Mouse (Mus musculus): Measurements from ENCODE around the gene Tnrc6a.
A peak's percentile ranks its signal among the peaks of the same experiment; 100 is the strongest.

Tnrc6a gene

DNA sequence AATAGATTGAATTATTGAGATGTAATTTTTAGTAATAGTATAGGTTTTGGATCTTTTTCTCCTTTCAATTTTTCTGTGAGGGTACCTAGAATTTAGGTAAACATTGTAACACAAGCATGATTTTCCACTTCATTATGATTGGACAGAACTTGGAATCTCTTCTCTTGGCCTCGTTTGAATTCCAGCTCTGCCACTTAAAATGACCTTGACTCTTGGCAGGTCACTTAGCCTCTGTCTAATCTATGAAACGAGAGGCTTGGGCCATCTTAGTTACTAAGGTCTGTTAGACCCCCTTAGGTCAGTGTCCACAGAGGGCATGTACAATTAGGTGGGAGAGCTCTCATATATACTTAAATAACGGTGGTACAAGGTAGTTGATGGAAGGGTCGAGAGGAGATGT is 2.4 kb downstream of the Tnrc6a start:
- no peak for DNase-seq

DNA sequence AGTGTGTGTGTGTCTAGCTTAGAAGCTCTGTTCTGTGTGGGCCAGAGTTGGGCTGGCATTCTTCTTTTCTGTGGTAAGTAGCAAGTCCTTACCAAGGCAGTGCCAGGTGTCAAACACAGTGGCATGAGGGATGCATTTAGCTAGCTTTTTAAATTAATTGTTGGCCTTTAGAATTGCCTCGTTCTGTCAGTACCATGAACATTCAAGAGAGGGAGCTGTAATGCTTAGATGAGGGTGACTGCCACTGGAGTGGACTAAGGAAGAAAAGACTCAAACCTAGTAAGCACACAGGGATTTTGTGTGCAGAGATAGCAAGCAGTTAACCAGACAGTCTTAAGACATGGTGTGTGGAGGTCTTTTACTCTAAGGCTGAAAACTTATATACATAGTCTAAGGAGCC is 3.6 kb downstream of the Tnrc6a start:
- DNase-seq, result no peak

DNA sequence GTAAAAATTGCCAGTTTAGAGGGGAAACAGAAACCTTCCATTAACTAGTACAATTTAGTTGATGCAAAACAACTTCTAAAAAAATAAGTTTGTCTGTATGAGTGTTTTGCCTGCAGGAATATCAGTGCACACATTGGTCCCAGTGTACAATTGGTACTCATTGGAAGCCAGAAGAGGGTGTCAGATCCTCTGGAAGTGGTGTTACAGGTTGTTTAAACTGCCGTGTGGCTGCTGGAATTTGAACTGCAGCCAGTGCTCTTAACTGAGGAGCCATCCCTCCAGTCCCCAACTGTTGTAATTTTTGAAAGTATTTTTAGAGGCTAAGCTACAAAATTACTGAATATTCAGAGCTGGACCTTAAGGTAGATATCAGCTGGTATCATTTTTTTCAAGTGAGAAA is 4.3 kb downstream of the Tnrc6a start:
- DNase-seq, result no peak

DNA sequence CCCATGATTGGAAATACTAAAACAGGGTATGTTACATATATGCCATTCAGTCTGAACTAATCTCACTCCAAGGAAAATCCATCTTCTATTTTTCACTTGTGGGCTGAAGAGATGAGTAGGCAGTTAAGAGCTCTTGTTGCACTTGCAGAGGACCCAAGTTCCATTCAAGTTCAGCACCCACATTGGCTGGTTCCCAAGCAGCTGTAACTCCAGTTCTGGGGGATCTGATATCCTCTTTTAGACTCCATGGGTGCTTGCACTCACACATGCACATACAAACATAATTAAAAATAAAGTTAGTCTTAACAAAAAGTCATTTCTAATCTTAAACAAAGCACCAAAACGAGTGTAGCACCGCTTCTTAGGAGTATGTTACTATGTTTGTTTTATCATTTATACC is 5.4 kb downstream of the Tnrc6a start:
- no peak for DNase-seq

DNA sequence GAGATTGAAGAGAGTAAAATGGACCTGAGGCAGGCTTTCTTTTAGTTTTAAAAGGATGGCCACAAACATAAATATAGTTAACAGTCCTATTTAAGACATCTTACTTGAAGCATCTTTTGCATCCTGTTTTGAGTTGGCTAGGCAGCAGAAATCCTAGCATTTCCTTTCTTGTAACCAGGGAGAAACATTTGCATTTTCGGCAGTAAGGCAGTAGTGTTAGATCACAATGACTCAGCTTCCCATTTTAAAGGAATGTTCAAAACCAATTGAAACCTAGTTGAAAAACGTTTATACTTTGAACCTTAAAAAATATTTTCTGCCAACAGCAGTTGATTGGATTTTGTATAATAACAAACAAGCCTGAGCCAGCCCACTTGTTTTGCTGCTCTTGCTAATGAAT is 6.5 kb downstream of the Tnrc6a start:
- no peak for DNase-seq

DNA sequence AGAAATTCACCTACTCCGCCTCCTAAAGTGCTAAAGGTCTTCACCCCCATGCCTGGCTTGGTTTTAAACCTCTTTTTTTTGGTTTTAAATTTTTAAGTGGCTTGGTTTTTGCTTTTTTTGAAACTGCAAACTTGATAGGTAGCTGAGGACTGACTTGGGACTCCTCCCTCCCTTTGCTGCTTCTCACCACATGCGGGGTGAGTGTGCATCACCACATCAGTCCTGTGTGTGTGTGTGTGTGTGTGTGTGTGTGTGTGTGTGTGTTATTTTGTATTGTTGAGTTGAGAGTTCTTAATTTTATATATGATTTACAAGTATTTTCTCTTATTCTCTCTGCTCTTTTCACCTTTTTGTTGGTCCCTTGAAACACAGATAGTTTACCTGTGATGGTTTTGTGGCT is 8.7 kb downstream of the Tnrc6a start:
- DNase-seq, result no peak

DNA sequence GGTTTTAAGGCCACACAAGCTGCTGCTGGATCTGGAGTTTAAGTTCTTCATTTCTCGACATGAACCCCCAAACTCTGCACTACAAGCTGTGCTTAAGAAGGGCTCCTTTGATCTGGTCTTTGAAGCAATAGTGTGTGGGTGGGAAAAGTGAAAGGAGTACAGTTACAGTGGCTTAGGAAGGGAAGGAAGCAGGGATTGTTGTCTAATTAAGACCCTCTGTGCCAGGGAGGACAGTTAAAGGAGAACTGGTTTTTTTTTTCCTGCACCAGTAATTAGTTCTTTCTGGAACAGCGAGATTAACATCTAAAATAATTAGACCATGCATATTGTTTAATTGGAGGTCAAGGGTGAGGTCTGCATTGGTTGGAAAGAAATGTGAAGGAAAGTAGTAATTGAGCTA is 11.2 kb downstream of the Tnrc6a start:
- no peak for DNase-seq

DNA sequence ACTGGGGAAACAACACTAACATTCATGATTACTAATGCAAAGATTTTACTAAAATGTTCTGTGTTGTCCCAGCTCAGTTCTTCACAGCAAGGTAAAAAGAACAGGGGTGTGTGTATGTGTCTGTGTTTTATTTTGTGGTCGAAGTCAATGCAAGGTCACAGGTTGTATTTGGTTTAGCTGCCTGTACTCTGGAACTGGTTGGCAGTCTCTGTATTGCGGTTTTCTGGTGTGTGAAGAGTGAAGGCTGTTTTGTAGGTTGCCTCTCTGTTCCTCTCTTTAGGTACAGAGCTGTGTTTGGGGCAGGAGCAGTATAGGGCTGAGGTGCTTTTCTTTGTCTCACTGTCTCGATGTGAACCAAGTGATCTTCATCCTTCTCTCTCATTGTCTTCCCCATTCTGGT is 12.0 kb downstream of the Tnrc6a start:
- no peak for DNase-seq

DNA sequence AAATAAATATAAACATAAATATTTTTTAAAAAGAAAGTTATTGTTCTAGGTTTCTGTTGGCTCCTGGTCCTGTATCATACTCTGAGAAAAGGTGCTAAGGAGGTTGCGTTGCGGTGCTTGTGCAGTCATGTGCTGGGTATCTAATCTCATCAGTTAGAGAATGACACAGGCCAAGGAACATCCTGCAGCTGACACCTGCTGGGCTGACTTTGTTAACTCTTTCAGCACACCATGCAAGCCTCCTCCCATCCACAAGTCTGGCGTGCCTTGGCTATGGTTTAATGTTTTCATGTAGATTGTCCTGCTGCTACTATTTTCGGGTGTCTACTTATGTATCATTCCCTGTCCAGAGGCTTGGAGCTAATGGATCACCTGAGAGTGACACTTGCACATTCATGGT is 14.3 kb downstream of the Tnrc6a start:
- DNase-seq, result no peak

DNA sequence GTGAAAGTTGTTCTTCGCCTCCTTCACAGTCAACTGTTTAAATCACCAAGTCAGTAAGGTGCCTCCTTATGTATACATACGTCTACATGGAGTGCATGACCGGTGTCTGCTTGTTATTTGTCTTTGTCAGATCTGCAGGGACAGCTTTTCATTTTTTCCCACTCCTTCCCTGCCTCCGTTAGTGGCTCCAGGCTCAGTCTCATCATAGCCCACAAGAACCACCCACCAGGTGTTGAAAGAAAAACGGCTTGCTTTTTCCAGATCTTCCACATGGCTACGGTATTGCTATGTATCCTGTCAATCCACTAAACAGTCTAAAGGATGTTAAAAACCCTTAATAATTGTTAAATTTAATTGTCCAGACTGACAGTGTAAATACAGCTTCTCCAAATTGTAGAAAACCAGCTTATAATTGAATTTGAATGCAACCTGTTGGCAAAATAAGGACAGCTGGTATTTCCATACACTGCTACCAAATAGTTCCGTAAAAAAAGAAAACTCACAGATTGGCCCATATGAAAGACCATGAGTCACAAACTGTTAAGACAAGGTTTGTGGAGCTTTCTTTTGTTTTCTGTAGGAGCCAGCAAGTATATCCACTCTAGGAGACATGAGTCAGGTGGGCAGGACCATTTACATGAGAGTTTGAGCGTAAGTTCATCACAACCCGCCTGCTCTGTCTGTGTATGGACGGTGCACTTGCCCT is 22.6 kb downstream of the Tnrc6a start:
- peak; percentile 14 for DNase-seq

DNA sequence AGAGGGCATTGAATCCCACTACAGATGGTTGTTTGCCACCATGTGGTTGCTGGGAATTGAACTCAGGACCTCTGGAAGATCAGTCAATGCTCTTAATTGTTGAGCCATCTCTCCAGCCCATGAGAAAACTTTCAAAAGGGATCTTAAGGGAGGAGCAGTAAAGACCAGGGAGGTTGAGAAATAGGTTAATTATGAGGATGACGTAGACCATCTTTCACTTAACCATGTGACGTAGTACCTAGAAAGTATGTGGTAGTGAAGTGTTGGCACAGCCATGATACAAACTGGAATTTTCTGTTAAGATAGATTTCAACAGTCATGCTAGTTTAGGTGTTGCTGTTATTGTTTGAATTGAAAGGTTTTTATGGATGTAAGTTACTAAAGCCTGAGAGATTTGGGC is 24.1 kb downstream of the Tnrc6a start:
- DNase-seq, result no peak

DNA sequence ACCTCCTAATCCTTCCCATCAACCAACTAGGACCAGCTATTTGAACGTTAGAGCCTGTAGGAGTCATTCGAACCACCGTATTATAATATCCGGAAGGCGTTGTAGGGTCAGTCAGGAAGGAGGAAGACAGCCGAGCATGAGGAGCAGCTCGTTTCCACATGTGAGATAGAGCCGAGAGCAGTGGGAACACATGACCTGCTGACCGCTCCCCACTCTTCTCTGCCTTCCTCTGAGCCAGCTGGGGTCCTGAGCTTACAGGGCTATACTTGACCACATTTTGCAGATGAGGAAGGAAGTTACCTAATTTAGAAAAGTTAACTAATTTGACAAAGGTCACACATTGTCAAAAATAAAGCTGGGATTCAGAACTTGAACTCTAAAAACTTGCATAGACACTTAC is 25.2 kb downstream of the Tnrc6a start:
- DNase-seq, result no peak

DNA sequence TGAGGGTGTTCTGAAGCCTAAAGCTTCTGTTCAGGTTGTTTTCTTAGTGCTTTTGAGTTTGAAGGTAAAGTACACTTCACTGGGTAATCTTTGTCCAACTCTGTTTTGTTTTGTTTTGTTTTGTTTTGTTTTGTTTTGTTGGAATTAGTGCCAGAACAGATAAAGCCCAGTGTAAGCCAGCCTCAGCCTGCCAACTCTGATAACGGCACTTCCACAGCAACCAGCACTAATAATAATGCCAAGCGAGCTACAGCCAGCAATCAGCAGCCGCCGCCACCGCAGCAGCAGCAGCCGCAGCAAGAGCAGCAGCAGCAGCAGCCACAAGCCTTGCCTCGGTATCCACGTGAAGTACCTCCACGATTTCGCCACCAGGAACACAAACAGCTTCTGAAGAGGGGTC is 38.7 kb downstream of the Tnrc6a start:
- DNase-seq, result no peak

DNA sequence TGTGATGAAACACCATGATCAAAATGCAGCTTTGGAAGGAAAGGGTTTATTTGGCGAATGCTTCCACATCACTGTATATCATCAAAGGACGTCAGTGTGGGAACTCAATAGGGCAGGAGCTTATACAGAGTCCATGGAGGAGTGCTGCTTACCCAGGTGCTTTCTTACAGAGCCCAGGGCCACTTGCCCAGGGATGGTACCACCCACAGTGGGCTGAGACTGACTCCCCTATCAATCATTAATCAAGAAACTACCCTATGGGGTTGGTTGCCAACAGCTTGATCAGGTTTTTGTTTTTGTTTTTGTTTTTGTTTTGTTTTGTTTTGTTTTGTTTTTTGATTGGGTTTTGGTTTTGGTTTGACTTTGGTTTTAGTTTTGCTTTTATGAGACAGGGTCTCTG is 43.8 kb downstream of the Tnrc6a start:
- no peak for DNase-seq

DNA sequence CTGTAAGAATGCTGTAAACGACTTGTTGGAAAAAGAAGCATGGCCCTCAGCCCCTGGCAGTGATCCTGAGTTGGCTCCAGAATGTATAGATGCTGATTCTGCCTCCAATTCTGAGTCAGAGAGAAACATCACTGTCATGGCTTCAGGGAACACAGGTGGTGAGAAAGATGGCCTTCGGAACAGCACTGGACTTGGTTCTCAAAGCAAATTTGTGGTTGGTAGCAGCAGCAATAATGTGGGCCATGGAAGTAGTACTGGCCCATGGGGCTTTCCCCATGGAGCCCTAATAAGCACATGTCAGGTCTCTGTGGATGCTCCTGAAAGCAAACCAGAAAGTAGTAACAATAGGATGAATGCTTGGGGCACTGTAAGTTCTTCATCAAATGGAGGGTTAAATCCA is 45.9 kb downstream of the Tnrc6a start:
- DNase-seq, result no peak

DNA sequence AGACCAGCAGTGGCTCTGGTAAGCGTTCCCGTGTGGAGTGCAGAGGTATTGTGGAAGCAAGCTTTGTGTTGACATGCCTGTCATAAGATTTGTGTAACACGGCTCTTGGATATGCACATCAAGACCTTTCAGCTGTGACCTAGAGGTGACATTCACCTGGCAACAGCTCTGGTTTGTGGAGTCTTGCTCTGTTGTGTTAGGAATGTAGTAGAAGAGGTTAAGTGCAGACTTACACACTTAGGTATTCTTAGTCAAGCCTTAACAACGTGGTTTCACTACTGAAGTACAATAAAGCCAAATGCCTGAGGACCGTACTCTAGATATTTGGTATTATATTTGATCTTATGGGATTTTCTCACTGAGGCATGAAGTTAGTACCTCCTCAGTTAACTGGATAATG is 48.4 kb downstream of the Tnrc6a start:
- DNase-seq, result no peak

DNA sequence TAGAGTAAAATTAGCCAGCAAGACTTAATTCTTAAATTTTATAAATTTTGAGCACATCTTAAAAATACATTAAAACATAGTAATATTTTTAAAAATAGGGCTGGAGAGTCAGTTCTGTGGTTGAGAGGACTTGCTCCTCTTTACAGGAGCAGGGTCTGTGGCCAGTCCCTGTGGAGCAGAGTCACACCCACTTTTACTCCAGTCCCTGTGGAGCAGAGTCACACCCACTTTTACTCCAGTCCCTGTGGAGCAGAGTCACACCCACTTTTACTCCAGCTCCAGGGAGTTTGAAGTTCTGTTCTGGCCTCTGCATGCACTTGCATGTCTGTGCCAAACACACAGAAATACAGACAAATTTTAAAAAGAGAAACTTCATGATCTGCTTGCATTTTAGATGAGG is 53.5 kb downstream of the Tnrc6a start:
- no peak for DNase-seq

DNA sequence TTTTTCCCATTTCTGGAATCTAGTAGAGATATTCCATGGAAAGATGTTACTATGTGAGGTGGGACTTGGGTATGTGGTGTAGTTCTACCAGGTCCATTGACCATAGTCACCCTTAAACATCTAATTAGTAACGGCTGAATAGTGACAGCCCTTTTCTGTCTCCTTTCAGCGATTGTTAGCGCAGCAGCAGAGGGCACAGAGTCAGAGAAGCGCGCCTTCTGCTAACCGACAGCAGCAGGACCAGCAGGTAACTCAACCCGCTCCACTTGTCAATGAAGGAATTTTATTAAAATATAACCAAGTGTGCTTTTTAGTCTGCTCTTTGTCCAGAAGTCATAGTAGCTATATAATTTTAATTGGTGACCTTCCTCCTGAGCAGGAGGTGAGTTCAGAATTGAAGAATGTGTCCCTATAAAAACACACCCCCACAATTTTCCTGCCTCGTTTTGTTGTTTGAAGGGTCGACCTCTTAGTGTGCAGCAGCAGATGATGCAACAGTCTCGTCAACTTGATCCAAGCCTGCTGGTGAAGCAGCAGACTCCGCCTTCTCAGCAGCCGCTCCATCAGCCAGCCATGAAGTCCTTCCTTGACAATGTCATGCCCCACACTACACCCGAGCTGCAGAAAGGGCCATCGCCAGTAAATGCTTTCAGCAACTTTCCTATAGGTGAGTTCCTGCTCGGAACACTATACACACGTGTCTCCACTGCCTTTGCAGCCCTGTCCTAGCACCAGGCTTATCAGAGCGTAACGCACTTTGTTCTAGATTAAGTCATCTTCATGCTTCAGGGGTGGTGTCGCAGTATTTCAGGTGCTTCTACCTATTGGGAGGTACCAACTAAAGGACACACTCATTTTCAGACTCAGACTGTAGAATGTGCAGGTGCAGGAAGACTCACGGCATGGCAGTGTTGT is 58.4 kb downstream of the Tnrc6a start:
- no peak for DNase-seq

DNA sequence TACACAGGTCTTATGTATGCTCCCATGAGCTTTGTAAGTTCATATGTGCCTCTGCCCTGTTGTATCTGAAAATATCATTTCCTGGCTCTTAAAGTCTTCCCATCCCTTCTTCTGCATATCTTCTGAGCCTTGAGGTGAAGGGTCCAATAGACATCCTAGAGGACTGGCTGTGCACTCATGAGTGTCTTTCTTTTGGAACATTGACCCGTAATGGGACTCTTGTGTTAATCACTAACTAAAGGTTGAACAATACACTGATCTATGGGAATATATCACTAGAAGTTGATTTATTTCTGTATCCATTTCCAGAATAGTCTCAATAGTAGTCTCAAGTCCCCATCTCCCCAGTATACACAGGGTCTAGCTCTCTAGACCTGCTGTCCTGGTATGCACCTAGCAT is 61.2 kb downstream of the Tnrc6a start:
- no peak for DNase-seq

DNA sequence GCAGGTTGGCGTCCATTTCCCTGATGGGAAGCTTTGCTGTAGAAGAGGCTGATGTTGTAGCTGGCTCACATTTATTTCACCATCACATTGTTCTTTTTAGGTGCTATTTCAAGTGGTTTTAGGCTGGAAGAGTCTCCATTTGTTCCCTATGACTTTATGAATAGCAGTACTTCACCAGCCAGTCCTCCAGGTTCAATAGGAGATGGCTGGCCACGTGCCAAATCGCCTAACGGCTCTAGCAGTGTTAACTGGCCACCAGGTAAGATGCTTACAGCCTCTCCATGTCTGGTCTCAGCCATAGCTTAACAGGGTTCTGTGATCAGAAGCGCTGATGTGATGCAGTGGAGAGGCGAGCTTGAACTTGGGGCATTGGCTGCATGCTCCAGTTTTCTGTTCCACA is 62.8 kb downstream of the Tnrc6a start:
- no peak for DNase-seq

DNA sequence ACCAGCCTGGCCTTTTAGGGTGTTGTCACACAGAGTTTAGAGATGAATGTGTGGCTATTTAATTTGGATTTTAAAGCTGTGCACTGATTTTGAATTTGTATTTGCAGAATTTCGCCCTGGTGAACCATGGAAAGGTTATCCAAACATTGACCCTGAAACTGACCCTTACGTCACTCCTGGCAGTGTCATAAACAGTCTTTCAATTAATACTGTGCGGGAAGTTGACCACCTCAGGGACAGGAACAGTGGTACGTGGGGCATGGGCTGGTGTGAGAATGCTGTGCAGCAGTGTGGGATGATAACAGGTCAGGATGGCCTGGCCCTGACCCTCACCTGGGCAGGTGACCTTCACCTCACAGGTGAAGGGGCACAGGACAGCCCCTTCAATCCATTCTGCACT is 63.6 kb downstream of the Tnrc6a start:
- DNase-seq, result no peak

DNA sequence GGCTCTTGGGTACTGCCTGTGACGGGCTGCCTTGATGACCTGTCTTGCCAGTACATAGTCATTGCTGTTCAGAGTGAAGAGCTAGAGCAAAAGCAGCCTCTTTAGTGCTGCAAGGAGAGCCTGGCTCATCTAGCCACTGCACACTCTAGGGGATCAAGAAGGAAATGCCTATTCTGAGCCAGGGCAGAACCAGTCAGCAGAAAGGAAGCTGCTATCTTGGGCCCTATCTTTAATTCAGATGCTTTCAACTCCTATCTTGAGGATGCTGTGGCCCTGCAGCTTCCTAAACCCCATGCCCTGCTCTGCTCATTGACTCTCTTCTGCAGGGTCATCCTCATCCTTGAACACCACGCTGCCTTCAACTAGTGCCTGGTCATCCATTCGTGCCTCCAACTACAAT is 64.8 kb downstream of the Tnrc6a start:
- DNase-seq, result no peak

DNA sequence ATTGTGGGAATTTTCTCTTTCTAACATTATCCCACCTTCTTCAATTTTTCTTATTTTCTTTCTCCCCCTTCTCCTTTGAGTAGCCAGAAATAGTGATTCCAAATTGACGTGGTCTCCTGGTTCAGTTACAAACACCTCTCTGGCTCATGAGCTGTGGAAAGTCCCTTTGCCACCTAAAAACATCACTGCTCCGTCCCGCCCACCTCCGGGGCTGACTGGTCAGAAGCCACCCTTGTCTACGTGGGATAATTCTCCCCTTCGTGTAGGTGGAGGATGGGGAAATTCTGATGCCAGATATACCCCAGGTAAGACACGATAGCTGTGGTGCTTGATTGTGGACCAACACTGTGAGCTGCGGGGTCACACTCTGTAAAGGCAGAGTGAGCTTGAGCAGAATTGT is 66.1 kb downstream of the Tnrc6a start:
- DNase-seq, result no peak

DNA sequence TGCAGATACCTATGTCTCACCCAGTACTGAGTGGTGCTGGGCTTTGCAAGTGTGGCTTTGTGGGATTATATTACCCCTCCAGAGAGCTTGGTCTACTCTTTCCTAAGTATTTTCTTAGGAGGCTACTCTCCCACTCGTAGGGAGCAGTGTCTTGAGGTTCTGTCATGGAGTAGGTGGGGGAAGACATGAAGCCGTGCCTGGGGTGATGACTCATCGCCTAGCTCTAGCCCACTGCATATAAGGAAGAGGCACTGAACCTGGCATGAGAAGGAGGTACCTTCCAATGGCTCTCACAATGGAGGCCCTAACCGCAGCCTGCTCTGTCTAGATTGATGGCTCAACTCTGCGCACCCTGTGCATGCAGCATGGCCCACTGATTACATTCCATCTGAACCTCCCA is 68.0 kb downstream of the Tnrc6a start:
- no peak for DNase-seq

DNA sequence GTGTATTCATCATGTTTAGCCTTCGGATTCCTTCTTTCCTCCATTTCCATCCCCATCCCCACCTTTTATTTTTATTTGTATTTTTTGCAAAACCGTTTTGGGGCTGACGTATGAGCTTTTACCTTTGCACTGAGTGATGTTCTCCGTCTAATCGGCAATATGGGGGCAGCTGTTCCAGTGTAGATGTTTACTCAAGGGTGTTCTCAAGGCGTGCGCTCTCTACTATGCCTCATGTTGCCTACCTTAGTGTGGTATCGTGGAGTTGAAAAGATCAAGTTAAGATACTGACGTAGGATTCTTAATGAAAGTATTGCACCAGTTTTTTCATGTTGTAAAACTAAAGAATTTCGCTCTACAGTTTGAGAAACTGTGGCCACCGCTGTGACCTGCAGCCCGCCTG is 69.5 kb downstream of the Tnrc6a start:
- no peak for DNase-seq

Measured in layer of hippocampus, adult 9-11 months (tissue).